Mouse (Mus musculus) kidney, adult 2 months (tissue): ENCODE data around the gene Gm49393.

Experiments used
- CTCF ChIP-seq: fragments of 200-500 bp; conservative IDR thresholded peaks from 2 replicates; pipeline ENCODE4 v1.5.1; 2011; ENCODE audit warnings: low read depth, mild to moderate bottlenecking, control low read depth, low read length, moderate library complexity, mixed read lengths; ENCODE audit not compliant: insufficient read depth, insufficient read length
- POLR2A ChIP-seq: fragments of 200-500 bp; IDR thresholded peaks from one replicate; pipeline ENCODE4 v1.6.1; 2011; ENCODE audit warnings: low read depth, low read length, control low read depth

DNA sequence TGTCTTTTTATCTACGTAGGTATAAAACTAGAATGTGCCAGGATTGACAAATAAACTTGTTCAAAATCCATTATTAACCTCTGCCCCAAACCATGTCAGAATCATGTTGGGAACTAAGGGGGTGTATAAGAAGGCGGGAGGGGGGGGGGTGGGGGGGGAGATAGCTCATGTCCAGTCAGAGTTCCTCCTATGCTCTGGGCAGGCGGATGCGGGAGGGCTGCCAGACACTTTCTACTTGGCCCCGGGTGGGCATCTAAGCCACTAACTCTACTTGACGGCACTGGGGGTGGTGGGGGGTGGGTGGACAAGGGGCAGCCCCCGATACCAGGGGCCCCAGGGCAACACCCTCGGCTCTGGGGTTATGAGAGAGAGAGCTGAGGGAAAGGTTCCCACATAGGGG lies 92.2 kb downstream of the Gm49393 start:
- TF ChIP-seq CTCF (no peak), POLR2A (no peak)
